Mouse (Mus musculus): Measurements from ENCODE around the gene Hist1h3c.
"Not testable (repeated sequence)": the region's sequence is repeated elsewhere in the genome, so short reads cannot be mapped to it uniquely, and the experiment has no call there.

DNA sequence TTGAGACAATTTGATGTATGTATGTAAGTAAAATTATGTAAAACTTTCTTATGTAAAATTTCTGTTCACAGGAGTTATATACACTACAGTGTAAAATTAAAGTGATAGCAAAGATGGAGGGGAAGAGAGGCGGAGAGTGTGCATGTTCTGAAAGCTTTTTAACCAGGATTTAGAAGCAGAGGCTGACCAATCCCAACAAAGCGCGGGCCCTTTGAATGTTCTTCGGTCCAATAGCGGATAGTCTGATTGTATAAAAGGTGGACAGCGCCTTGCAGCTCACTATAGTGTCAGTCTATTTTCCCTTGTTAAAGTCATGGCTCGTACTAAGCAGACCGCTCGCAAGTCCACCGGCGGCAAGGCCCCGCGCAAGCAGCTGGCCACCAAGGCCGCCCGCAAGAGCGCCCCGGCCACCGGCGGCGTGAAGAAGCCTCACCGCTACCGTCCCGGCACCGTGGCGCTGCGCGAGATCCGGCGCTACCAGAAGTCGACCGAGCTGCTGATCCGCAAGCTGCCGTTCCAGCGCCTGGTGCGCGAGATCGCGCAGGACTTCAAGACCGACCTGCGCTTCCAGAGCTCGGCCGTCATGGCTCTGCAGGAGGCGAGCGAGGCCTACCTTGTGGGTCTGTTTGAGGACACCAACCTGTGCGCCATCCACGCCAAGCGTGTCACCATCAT lies 6.8 kb upstream of the Hist1h3c start, which contains the start of gene Hist1h3b:
- TF ChIP-seq CTCF (conservative IDR thresholded peaks at IDR 0.05; ENCODE audit: low read length); POU5F1 (IDR thresholded peaks at IDR 0.05; ENCODE audit: borderline replicate concordance, low read length); NANOG (IDR thresholded peaks at IDR 0.05; ENCODE audit: borderline replicate concordance, low read length): not testable (repeated sequence)

Data from E14TG2a.4 (cell line).